Comparison of ENCODE assay signal across 22 mouse cellular contexts in the genomic region with DNA sequence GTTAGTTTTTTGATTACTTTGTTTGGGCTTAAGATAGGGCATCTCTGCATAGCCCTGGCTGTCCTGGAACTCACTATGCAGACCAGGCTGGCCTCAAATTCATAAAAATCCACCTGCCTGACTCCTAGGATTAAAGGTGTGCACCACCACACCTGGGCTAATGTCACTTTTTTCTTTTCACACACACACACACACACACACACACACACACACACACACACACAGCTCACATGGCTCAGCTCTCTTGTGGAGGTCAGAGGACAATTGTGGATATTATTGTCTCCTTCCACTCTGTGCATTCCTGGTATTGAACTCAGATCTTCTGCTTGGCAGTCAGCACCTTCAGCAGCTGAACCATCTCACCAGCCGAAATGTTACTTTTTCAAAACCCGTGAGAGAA.
DNase-seq lines count a peak whose midpoint lies in the region; ATAC-seq lines count a peak whose summit lies in the region.
"Had no signal": no experiment of that assay in that cellular context is flagged by ENCODE, and none has a peak within 500 bp of the region (broad histone marks: within the 10 kb centered on the region; RNA-seq: fewer than 3 reads in every experiment).

No protein-coding gene starts in this region.

- no peak for ATAC-seq in megakaryocyte, adult 5-6 weeks (ENCODE audit: poor library complexity, severe bottlenecking)
- ATAC-seq in intestine, embryonic 14.5 days (replicated peaks; ENCODE audit: low FRiP score, low TSS enrichment, low read depth): no peak
- no peak for ATAC-seq in stomach, embryonic 15.5 days (ENCODE audit: insufficient read depth, low FRiP score, low read depth)
- no peak for ATAC-seq in forebrain, embryonic 12.5 days (ENCODE audit: low FRiP score)

- H3K4me3 ChIP-seq in megakaryocyte, embryonic 14.5 days (replicated peaks): peak overlapping the region; percentile 59
- no peak overlapping the region for H3K4me3 ChIP-seq in intestine, embryonic 14.5 days (ENCODE audit: low read depth, low read length)
- H3K4me3 ChIP-seq in stomach, embryonic 15.5 days (replicated peaks): no peak overlapping the region
- H3K4me3 ChIP-seq in forebrain, embryonic 12.5 days (replicated peaks): no peak overlapping the region
- H3K4me3 ChIP-seq: left cerebral cortex, adult 2 months had no signal

- H3K27me3 ChIP-seq in megakaryocyte, embryonic 14.5 days (replicated peaks): peaks cover 14% of the 10 kb centered on the region
- no peaks in the 10 kb centered on the region for H3K27me3 ChIP-seq in intestine, embryonic 14.5 days (replicated peaks; ENCODE audit: control insufficient read depth, insufficient read depth, low read length)
- H3K27me3 ChIP-seq in stomach, embryonic 15.5 days (replicated peaks): no peaks in the 10 kb centered on the region
- H3K27me3 ChIP-seq in forebrain, embryonic 12.5 days: peaks cover 23% of the 10 kb centered on the region
- H3K27me3 ChIP-seq: embryonic facial prominence, embryonic 15.5 days; heart, embryonic 12.5 days had no signal

- DNase-seq in heart, adult 11 months: peak; percentile 72
- DNase-seq in heart, adult 9 months (ENCODE audit: low spot score in 2 of 2): no peak
- DNase-seq in intestine, embryonic 14.5 days (ENCODE audit: low spot score): peak; percentile 25
- DNase-seq in MN1 (ENCODE audit: low spot score): no peak
- DNase-seq: adrenal gland, adult 2 months; cerebellum, adult 11 months; cerebellum, adult 9-11 months; gastrocnemius, postnatal 36 days; kidney, adult 2 months; left cerebral cortex, postnatal 4 days; right cerebral cortex, postnatal 4 days had no signal

- H3K27ac ChIP-seq in intestine, embryonic 14.5 days (ENCODE audit: low read depth): no peak overlapping the region
- H3K27ac ChIP-seq in stomach, embryonic 15.5 days: peak overlapping the region; percentile 6; the same call in 1 of the 2 replicates
- no peak overlapping the region for H3K27ac ChIP-seq in forebrain, embryonic 12.5 days
- H3K27ac ChIP-seq: hindbrain, postnatal 0 days; left cerebral cortex, adult 2 months; macrophage; neural tube, embryonic 13.5 days had no signal

- no peaks in the 10 kb centered on the region for H3K9me3 ChIP-seq in megakaryocyte, embryonic 14.5 days
- no peaks in the 10 kb centered on the region for H3K9me3 ChIP-seq in intestine, embryonic 14.5 days (ENCODE audit: control insufficient read depth, low read length)
- H3K9me3 ChIP-seq in stomach, embryonic 15.5 days: no peaks in the 10 kb centered on the region
- H3K9me3 ChIP-seq in forebrain, embryonic 12.5 days: no peaks in the 10 kb centered on the region
- H3K9me3 ChIP-seq: embryonic facial prominence, embryonic 15.5 days; heart, embryonic 12.5 days; midbrain, embryonic 12.5 days; neural tube, embryonic 13.5 days had no signal

- no peaks in the 10 kb centered on the region for H3K36me3 ChIP-seq in megakaryocyte, embryonic 14.5 days (replicated peaks; ENCODE audit: low read length)
- H3K36me3 ChIP-seq in intestine, embryonic 14.5 days (ENCODE audit: control insufficient read depth, insufficient read depth, low read length): no peaks in the 10 kb centered on the region
- no peaks in the 10 kb centered on the region for H3K36me3 ChIP-seq in stomach, embryonic 15.5 days
- no peaks in the 10 kb centered on the region for H3K36me3 ChIP-seq in forebrain, embryonic 12.5 days (replicated peaks)
- H3K36me3 ChIP-seq: embryonic facial prominence, embryonic 15.5 days; heart, embryonic 12.5 days; midbrain, embryonic 12.5 days; neural tube, embryonic 13.5 days had no signal

- no peak overlapping the region for H3K9ac ChIP-seq in intestine, embryonic 14.5 days (ENCODE audit: low read length)
- H3K9ac ChIP-seq in stomach, embryonic 15.5 days: no peak overlapping the region
- H3K9ac ChIP-seq in forebrain, embryonic 12.5 days: no peak overlapping the region
- H3K9ac ChIP-seq: embryonic facial prominence, embryonic 15.5 days; midbrain, embryonic 12.5 days had no signal

- peaks cover 28% of the 10 kb centered on the region for H3K4me1 ChIP-seq in megakaryocyte, embryonic 14.5 days
- H3K4me1 ChIP-seq in intestine, embryonic 14.5 days (replicated peaks; ENCODE audit: control insufficient read depth, insufficient read depth, low read length): peaks cover 9% of the 10 kb centered on the region; the same call in 1 of the 2 replicates
- H3K4me1 ChIP-seq in stomach, embryonic 15.5 days: peaks cover 22% of the 10 kb centered on the region
- peaks cover 22% of the 10 kb centered on the region for H3K4me1 ChIP-seq in forebrain, embryonic 12.5 days

- WGBS in intestine, embryonic 14.5 days: 70% methylated on average over 2 of the region's 2 CpGs
- WGBS in stomach, embryonic 15.5 days: 54% methylated on average over 2 of the region's 2 CpGs
- WGBS in forebrain, embryonic 12.5 days: 75% methylated on average over 2 of the region's 2 CpGs

- no peak overlapping the region for H3K4me2 ChIP-seq in intestine, embryonic 14.5 days (ENCODE audit: low read length)
- H3K4me2 ChIP-seq in stomach, embryonic 15.5 days: no peak overlapping the region
- no peak overlapping the region for H3K4me2 ChIP-seq in forebrain, embryonic 12.5 days

Comparison
In these comparisons a context has a peak if more than half of its experiments do, and no peak if none do; other contexts are left out.
1. DNase-seq: peak in heart, adult 11 months (single experiment) and intestine, embryonic 14.5 days (single experiment); none in heart, adult 9 months (0 of 2) and MN1 (single experiment).